Mouse (Mus musculus): Measurements from ENCODE around the gene Rnf220.

Rnf220 gene

DNA sequence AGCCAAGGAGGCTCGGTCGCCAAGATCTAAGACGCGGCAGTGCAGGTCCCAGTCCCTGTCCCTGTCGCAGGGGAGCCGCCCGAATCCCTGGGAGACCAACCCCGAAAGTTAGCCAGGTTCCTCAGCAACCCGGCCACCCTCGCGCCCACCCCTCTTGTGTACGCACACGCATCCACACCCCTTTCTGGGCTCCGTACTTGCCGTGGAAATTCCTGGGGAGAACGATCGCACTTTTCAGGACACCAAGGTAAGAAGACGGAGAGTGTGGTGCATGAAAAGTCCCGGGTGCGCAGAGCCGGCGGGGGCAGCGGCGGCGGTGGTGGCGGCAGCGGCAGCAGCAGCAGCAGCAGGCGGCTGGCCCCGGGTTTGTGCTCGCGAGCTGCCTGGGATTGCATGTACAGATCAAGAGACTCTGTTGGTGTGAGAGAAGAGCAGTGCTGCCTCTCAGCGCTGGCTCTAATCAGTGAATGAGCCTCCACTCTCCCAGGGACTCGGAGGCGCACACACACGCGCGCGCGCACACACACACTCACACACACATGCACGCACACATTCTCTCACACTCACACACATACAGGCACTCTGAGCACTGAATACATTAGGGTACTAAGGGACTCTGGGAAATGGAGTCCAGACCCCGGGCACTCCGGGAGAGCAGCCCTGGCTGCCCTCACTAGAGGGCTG lies at the start of gene Rnf220:
TSS of gene Rnf220 (minus strand) at position 571 of the 684 bp plus-strand sequence.
- peak; percentile 25 for DNase-seq (ENCODE audit: low spot score)

DNA sequence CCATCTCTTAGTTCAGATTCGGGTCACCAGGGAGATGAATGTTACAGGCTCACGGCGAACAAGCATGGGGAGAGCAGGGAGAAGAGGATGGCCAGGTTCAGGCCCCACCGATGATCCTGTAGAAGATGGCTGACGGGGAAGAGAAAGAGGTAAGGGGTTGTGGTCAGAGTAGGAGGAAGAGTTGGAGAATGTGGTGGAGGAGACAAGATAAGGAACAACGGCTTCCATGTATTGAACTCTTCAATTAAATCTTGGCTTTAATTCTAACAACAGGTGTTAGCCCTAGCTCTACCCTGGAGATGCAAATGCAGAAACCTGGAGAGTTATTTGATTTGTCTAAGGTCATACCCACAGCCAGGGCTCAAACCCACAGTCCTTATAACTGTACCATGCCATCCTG lies 49.8 kb upstream of the Rnf220 start:
- no peak for DNase-seq (ENCODE audit: low spot score)

DNA sequence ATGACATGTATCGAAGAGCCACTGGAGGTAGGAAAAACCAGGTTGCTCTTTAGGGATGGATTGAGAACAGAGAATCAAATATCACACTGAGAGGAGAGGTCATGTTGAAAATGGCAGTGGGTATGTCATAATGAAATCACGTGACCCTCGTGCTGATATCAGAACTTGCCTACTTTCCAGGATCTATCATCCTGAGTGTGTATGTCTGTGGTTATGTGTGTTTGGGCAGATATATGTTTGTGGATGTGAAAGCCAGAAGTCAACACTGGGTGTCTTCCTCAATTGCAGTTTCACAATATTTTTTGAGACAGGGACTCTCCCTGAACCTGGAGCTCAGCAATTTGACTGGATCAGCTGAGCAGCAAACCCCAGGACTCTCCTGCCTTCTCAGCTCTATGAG lies 48.6 kb upstream of the Rnf220 start:
- no peak for DNase-seq (ENCODE audit: low spot score)

- no peak for DNase-seq (ENCODE audit: low spot score)
These were observed 43.7 kb upstream of the Rnf220 start for GRCm38 (mm10) chr4:117540571-117540970.

DNA sequence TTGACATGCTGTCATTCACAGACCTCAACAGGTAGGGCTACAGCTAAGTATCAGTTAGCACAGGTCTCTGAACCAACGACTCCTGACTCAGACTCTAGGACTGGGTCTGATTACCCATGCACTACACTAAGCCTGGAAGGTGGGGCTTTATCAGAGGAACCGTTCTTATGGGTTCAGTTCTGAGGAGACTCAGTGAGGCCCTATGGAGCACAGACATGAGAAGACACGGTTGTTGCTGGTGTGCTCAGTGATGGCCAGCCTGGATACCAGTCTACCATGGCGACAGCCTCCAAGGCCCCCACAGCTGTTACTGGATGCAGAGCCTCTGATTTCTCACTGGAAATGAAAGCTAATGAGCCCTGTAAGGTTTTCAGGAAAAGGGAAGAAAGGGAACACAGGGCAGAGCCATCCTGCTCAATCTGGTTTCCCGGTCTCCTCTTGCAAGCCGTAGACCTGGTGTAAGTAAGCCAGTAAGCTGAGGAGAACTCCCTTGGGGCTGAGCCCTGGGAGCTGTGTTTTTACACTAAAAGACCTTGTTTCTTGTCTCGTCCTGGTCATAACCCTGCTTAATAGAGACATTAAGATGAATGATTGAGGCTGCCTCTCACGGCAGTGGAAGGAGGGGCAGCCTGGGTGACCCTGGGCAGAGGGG lies 42.6 kb upstream of the Rnf220 start:
- no peak for DNase-seq (ENCODE audit: low spot score)

DNA sequence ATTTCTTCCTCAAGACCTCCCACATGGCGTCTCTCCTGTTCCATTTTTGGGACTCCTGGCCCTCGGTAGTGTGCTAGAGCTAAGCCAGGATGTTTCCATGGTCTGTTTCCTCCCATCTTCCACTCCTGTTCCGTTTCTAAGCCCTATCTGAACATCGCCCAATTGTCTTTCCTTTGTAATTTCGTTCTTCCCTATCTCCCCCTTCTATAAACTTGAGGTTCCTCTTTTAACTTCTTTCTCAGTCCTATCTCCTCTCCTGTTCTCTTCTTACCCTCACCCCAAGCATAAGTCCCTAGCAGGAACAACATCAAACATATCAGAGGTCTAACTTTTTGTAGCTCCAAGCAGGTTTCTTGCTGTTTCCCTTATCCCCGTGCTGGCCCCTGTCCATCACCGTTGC lies 40.1 kb upstream of the Rnf220 start:
- DNase-seq (ENCODE audit: low spot score) = no peak

GRCm38 (mm10) chr4:117535496-117536200 lies 38.8 kb upstream of the Rnf220 start:
- no peak for DNase-seq (ENCODE audit: low spot score)

DNA sequence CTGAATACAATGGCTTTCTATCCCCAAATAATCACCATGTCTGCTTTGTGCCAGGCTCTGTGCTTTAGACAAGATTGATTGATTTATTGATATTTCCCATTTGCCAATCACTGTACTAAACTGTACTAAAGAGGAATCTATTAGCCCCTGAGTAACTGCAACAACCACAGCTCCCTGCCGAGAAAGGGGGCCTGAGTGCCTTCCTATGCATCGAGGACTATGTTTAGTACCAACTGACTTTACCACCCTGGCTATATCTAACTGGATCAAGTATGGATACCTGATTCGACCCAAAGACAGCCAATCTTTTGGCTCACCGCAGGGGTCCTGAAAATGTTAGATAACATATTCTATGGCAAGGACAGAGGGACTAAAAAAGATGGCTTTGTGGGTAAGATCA lies 33.0 kb upstream of the Rnf220 start:
- no peak for DNase-seq (ENCODE audit: low spot score)

- peak; percentile 41 for DNase-seq (ENCODE audit: low spot score)
These were observed 31.1 kb upstream of the Rnf220 start for GRCm38 (mm10) chr4:117527952-117528351.

DNA sequence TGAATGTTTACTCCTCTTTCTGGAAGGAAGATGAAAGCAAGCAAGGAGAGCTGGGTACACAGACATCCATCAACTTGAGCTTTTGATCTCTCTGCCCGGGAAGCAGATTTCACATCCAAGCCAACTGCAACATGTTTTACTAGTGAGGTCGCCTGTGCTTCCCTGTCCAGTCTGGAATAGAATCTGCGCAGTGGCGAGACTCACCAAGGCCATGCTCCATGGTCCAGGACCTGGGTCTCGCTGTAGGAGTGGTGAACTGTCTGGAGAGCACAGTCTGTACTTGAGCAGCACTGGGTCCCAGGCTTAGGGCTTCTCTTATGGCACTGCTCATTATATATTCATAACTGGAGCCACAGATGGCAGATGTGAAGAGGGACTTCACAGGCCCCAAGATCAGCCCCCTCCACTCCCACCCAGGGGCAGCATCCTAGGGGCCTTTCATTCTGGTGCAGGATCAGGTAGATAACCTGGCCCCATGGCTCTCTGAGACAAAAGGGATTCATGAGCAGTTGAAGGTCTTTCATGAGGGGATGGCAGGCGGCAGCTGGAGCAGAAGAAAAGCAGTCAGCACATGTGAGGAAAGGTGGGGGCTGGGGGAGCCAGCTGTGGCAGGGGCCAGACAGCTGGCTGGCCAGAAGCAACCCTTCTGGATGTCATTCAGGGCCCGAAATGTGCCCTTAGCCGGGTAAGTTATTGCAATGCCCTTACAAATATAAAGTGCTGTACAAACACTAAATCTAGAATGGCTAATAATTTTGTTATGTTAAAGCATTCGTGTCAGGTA lies 30.5 kb upstream of the Rnf220 start:
- no peak for DNase-seq (ENCODE audit: low spot score)

- DNase-seq (ENCODE audit: low spot score) = no peak
These were observed 29.1 kb upstream of the Rnf220 start for GRCm38 (mm10) chr4:117525990-117526389.

GRCm38 (mm10) chr4:117521350-117521749 lies 24.5 kb upstream of the Rnf220 start:
- DNase-seq (ENCODE audit: low spot score) = no peak

DNA sequence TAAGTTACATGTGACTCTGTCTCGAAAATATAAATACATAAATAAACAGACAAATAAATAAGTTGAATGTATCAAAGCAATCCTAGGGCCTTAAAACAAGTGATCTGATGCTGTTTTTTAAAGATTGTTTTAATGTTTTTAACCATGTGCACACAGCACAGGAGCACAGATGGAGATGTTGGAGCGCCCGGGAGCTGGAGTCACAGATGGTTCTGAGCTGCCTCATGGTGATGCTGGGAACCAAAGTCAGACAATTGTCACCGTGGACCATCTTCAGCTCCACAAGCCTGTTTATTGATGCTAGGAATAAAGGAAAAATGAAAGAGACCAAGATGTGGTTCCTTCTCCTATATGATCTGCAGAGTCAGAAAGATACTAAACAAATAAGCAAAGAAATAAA lies 21.4 kb upstream of the Rnf220 start:
- DNase-seq (ENCODE audit: low spot score) = no peak

DNA sequence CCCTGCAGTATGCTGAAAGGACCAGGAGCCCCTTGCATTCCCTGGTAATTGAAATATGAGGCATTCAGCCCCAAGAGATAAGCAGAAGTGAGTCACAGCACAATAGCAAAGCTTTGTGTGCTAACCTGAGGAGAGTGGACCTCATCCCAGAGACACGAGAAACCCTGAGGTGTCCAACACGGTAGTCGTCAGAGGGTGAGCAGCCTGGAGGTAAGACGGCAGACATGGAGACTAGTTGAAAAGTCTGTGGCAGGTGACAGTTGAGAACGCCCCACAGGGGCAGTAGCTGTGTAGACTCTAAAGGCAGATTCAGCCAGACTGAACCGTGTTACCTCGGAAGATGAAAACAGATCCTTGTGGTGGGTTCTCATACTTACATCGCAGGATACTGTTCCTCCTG lies 2.2 kb upstream of the Rnf220 start:
- no peak for DNase-seq (ENCODE audit: low spot score)

GRCm38 (mm10) chr4:117495869-117496401 lies 917 bp downstream of the Rnf220 start:
- DNase-seq (ENCODE audit: low spot score) = no peak

DNA sequence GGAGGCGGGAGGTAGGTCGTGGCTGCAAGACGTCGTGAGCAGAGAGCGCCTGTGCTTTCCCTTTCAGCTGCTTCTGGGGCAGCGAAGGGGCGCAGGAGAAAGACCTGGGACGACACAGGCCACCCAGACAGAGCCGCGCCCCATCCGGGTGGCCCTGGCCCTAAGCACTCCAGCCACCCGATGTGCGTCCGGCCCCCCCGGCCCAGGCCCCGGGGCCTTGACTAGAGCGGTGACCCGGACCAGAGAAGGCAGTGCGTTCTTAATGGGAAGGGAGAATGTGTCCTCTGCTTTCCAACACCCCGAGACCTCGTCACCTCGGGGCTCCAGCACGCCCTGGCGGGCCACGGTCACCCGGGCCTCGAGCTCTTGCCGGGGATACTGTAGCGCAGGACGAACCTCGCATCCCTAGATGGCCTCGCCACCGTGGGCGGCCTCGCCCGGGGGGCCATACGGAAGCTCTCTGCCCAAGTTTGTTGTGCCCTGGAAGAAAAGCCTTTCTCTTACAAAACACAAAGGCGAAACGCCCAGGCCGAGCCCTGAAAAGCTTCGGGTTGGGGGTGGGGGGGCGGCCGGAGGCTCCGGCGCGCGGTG lies 1.8 kb downstream of the Rnf220 start:
- no peak for DNase-seq (ENCODE audit: low spot score)

GRCm38 (mm10) chr4:117493905-117494851 lies 2.7 kb downstream of the Rnf220 start:
- peak; percentile 28 for DNase-seq (ENCODE audit: low spot score)

- peak; percentile 30 for DNase-seq (ENCODE audit: low spot score)
These were observed 3.7 kb downstream of the Rnf220 start for GRCm38 (mm10) chr4:117493161-117493568.

DNA sequence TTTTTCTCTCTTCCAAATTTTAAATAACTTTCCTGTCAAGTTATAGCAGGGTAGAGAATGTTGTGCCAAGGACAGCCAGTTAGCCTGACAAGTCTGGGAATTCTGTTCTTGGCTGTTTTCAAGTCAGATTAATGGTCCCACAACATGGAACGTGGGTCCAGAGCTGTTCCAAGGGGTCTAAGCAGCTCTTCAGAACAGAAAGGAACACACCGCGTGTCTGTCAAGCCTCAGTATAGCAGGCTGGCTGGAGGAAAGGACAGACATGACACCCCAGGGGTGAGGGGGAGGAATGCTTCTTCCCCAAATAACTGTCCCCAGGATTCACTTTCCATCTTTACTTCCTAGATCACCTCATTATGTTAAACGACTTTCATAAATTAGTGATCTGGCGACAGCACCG lies 5.0 kb downstream of the Rnf220 start:
- DNase-seq (ENCODE audit: low spot score) = no peak

DNA sequence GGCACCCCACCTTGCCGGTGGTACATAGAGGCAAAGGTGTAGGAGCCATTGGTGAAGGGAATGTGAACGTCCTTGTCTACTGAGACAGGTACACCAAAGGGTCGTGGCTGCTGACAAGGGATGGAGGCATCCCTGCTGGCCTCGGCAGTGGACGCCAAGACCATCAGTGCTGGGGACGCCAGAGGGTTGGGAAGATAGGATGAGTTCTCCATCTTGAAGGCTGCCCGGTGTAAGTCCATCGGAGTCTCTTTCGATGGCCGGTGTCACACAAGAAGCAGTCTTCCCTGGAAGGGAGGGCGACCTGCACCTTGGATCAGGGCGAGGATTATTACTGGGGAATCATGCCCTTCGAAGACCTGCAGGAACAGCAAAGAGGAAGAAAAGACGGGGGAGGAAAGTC lies 6.9 kb downstream of the Rnf220 start:
- DNase-seq (ENCODE audit: low spot score) = no peak

DNA sequence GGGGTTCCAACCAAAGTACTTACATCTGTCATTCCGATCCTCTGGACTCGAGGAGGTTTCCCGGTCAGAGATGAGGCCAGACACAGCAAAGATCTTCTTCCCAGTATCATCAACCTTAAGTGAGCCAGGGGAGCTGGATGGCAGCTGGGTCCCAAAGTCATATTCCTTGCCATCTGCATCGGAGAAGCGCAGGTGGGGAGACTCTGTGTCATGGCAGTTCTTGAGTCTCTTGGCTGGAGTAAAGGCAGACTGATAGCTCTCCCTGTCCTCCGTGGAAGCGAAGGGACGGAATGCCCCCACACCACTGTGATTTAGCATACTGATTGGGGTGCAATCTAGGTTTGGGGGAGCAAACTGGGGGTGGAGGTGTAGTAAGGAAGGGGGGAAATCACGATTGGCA lies 7.3 kb downstream of the Rnf220 start:
- no peak for DNase-seq (ENCODE audit: low spot score)

Data from ovary, postnatal 36 days (tissue).